Mouse (Mus musculus) gastrocnemius, postnatal 25 days (tissue): ENCODE measurements at regions not wholly inside any gene's neighbourhood (a gene's known extent, or its start where the extent isn't known, plus 50 kb on each side); places are given as distances from the start of the nearest gene placed in this dataset.

Experiments
- DNase-seq: peaks from one replicate; pipeline ENCODE4 v3.0.0; 2022

DNA sequence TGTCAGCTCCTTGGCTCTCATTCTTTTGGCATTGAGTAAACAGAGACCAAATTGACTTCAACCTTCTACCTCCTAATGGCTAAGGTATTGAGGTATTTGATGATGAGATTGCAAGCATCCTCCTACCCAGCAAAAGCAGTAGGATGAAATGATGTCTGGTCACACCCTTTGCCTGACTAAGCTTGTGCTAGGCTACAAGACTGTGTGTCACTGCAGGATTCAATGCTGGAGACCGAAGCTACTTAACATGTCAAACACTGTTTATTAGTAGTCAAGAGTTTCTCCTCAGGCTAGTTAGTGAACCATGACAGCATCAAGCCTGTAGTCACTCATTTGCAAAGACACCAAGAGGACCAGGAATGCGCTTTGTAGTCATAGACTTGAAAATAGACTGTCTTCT lies 320.0 kb downstream of the Prr30 start:
- no peak for DNase-seq

DNA sequence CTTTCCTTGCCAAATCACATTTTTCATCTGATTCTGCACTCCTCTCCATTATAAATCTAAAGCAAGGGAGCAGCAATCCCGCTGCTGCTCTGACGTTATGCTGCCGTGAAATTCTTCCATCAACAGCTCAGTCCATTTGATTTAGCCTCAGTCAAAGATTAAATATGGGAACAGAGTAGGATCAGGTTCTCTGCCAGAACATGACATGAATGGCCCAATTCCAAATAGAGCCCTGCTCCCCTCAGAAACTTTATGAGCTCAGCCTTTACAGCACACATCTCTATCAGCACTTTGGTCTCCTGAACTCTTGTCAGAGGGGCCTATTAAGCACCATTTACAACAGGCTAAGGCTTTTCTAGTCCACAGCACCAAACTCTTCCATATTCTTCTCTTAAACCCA lies 332.3 kb downstream of the Prr30 start:
- DNase-seq, result no peak

DNA sequence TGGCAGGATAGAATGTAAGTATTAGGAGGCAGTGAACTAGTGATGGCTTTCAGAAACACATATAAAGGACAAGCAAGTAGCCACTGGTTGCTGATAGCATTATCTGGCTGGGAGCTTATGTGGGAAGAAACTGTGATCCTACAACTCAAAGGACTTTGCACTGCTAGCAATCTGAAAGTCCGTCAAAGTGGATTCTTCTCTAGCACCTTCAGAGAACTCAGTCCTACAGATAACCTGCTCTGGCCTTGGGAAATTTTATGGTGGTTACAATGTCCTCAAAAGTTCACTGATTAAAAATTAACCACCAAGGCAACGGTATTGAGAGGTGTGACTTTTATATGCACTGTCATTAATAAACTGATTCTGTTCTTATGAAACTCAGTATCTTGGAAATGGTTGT lies 335.3 kb downstream of the Prr30 start:
- no peak for DNase-seq

DNA sequence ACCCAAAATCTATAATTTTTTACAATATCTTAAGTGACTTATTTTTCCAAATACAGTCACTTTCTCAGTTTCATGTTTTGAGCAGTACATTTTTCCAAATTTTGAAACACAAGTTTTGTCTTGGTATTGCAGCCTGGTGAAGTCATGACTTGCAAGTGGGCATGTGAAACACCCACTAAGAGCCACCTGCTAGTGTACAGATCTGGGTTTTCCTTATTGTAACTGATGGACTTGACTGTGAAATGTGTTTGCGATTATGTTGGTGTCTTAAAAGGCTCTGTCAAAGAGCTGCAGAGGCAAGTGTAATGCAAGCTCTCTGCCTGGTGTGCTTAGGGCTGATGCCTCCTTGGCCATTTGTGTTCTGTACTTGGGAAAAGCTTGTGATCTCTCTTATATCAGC lies 336.0 kb downstream of the Prr30 start:
- DNase-seq, result no peak

DNA sequence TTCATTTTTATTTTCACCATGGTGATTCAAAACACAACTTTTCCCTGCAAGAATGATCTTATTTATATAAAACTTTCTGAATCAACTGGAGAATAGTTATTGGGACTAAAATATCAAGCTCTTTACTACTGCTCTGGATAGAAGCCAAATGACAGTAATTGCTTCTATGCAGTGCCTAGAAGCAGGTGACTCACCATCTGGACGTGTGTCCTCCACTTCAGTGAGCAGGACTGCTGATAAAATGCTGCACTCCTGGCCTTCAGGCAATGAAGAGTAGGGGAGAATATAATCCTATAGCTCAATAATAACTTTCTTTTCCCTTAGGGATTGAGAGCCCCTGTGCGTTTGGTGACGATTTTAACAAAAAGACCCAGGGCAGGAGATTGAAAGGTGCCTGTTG lies 357.3 kb downstream of the Prr30 start:
- no peak for DNase-seq
